Mouse (Mus musculus) ES-Bruce4 (cell line): Measurements from ENCODE around the gene Pik3ip1.

Experiments
- CTCF ChIP-seq: IDR thresholded peaks from one replicate; pipeline ENCODE4 v1.8.1; 2011; ENCODE audit warnings: low read depth, low read length
- EP300 ChIP-seq: IDR thresholded peaks from 2 replicates; pipeline ENCODE4 v1.6.1; 2011; ENCODE audit warnings: low read depth, low read length; ENCODE audit not compliant: insufficient read depth
- POLR2A ChIP-seq: IDR thresholded peaks from one replicate; pipeline ENCODE4 v1.8.1; 2011; ENCODE audit warnings: low read length; ENCODE audit not compliant: insufficient read depth

DNA sequence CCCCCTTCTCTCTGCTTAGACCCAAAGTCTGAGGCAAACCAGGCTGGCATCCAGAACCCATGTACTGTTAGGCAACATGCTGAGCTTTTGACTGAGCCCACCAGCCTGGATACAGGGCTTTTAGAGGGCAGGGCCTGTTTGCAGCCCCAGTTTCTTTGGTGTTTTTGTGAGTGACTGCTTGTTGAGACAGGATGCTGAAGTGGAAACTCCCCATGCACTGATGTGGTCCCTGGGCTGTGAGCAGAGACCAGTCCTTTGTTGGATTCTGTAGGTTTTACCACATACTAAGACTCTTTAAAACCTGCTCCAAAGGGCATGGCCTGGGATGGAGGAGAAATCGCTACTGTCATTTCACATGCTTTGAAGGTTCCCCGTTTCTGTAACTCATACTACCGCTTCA is 14.7 kb downstream of the Pik3ip1 start:
- no peak for TF ChIP-seq POLR2A
- no peak for TF ChIP-seq CTCF
- no peak for TF ChIP-seq EP300
